Mouse (Mus musculus): ENCODE results near the gene Dixdc1.
"Not testable (repeated sequence)": the region's sequence is repeated elsewhere in the genome, so short reads cannot be mapped to it uniquely, and the experiment has no call there.

GRCm38 (mm10) chr9:50630903-50631302 is 108.4 kb downstream of the Dixdc1 start:
- TF ChIP-seq ELF1 (IDR thresholded peaks at IDR 0.05; ENCODE audit: low read depth, low read length); CTCF (IDR thresholded peaks at IDR 0.05 in 2 of 3, conservative IDR thresholded peaks at IDR 0.05 in 1 of 3; ENCODE audit: control insufficient read depth in 1 of 3, insufficient read depth in 1 of 3, low read depth in 2 of 3, low read length in 3 of 3, poor library complexity in 1 of 3, severe bottlenecking in 1 of 3); ETS1 (IDR thresholded peaks at IDR 0.05; ENCODE audit: low read depth, low read length); POLR2AphosphoS2 (IDR thresholded peaks at IDR 0.05; ENCODE audit: low read length); CHD1 (IDR thresholded peaks at IDR 0.05; ENCODE audit: low read depth, low read length); ZNF384 (IDR thresholded peaks at IDR 0.05; ENCODE audit: low read depth, low read length); CHD2 (IDR thresholded peaks at IDR 0.05; ENCODE audit: low read length); POLR2A (IDR thresholded peaks at IDR 0.05; ENCODE audit: control insufficient read depth in 1 of 2, insufficient read depth in 1 of 2, low read depth in 1 of 2, low read length in 2 of 2, poor library complexity in 1 of 2); JUND (IDR thresholded peaks at IDR 0.05; ENCODE audit: low read depth, low read length); USF2 (IDR thresholded peaks at IDR 0.05; ENCODE audit: borderline replicate concordance in 1 of 2, insufficient read depth in 1 of 2, low read depth in 1 of 2, low read length in 2 of 2); E2F4 (IDR thresholded peaks at IDR 0.05; ENCODE audit: borderline replicate concordance, low read depth, low read length); USF1 (IDR thresholded peaks at IDR 0.05; ENCODE audit: low read depth, low read length); EP300 (IDR thresholded peaks at IDR 0.05; ENCODE audit: low read depth in 1 of 2, low read length in 2 of 2): not testable (repeated sequence)
